In the genomic region with DNA sequence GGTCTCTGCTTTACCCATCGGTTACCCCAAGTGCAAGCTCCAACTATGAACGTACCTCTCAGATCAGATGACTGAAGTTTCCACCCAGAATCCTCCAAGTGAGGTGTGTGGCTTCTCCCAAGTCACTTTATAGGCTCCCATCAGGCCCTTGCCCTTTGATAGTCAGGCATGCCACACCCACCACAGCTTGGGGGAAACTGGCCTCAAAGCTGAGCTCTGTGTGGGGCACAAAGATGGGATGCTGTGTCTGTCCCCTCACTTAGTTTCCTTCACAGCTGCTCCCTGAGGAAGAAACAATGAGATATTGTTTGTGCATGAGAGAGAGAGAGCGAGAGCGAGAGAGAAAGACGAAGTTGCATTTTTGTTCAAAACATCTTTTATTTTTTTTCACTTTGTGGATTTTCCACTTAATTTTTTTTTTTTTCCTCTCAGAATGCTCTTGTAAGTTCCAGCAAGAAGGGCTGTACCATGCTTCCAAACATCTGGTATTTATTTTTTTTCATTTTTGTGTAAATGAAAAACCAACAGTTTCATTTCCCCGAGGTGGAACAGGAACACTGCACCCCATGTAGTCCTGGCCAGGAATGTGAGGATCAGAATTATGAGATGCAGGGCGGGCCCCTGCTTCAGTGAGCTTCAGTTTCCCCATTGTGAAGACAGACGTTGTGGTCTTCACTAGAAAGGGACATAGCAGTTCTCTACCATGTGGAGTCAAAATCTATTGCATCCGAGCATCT, we compare ENCODE assay signal across 9 mouse cellular contexts. TPM values are rescaled to one million over a fixed set of nuclear protein-coding genes. Genes with fewer than 3 reads are reported as not detected.
DNase-seq lines count a peak whose midpoint lies in the region; ATAC-seq and TF ChIP-seq lines count a peak whose summit lies in the region.
"Had no signal": no experiment of that assay in that cellular context is flagged by ENCODE, and none has a peak within 500 bp of the region (broad histone marks: within the 10 kb centered on the region; RNA-seq: fewer than 3 reads in every experiment).

A gene (minus strand): TSS at position 312 of the 737 bp plus-strand sequence.

- intact Hi-C loops in left cerebral cortex, postnatal 14 days (cut with DNase I), result no loop called here

- H3K36me3 ChIP-seq in neural tube, embryonic 11.5 days (ENCODE audit: control insufficient read depth, insufficient read depth, low read length), result no peaks in the 10 kb centered on the region
- no peaks in the 10 kb centered on the region for H3K36me3 ChIP-seq in small intestine, adult 2 months (ENCODE audit: control insufficient read depth, insufficient read depth, low read length)

- H3K9me3 ChIP-seq in neural tube, embryonic 11.5 days (ENCODE audit: control insufficient read depth, low read length), result no peaks in the 10 kb centered on the region

- H3K9ac ChIP-seq in neural tube, embryonic 11.5 days (ENCODE audit: low read length), result no peak within 1 kb of the TSS

- H3K27ac ChIP-seq in neural tube, embryonic 11.5 days (ENCODE audit: low read depth, low read length), result no peak within 1 kb of the TSS
- peak within 1 kb of the TSS; percentile 66; the same call in 1 of the 2 replicates for H3K27ac ChIP-seq in small intestine, adult 2 months (ENCODE audit: insufficient read depth, low read depth, low read length)

- 42% methylated on average over 9 of the region's 9 CpGs for WGBS in neural tube, embryonic 11.5 days
- 69% methylated on average over 9 of the region's 9 CpGs for WGBS in small intestine, adult 2 months

- DNase-seq in neural tube, embryonic 11.5 days (ENCODE audit: low spot score), result no peak
- DNase-seq in neural tube, embryonic 10.5 days (ENCODE audit: extremely low spot score, low spot score), result no peak
- no peak for DNase-seq in gastrocnemius, postnatal 10 days
- no peak for DNase-seq in left cerebral cortex, postnatal 14 days (ENCODE audit: low spot score in 2 of 2)
- no peak for DNase-seq in testis, postnatal 14 days (ENCODE audit: low spot score)
- DNase-seq in thymus, postnatal 10 days (ENCODE audit: low spot score in 2 of 2), result no peak

- 0 out of 2 replicates have a peak, but pooled peaks cover 2% of the 10 kb centered on the region for H3K4me1 ChIP-seq in neural tube, embryonic 11.5 days (ENCODE audit: control insufficient read depth, insufficient read depth, low read length)
- H3K4me1 ChIP-seq in small intestine, adult 2 months (ENCODE audit: control insufficient read depth, insufficient read depth, insufficient read length, low read length), result 0 out of 2 replicates have a peak, but pooled peaks cover 3% of the 10 kb centered on the region

- no peak for TF ChIP-seq CTCF in small intestine, adult 2 months (IDR thresholded peaks at IDR 0.05; ENCODE audit: extremely low read depth, insufficient read length, insufficient replicate concordance, low read depth, low read length)

- no peak within 1 kb of the TSS for H3K4me3 ChIP-seq in neural tube, embryonic 11.5 days (ENCODE audit: low read depth, low read length)
- no peak within 1 kb of the TSS for H3K4me3 ChIP-seq in small intestine, adult 2 months (ENCODE audit: low read depth, low read length)

- H3K27me3 ChIP-seq in neural tube, embryonic 11.5 days (ENCODE audit: control insufficient read depth, insufficient read depth, low read length), result no peaks in the 10 kb centered on the region
- H3K27me3 ChIP-seq in small intestine, adult 2 months (ENCODE audit: control insufficient read depth, insufficient read depth, low read length), result no peaks in the 10 kb centered on the region

- no peak for ATAC-seq in neural tube, embryonic 11.5 days (ENCODE audit: insufficient read depth, low FRiP score, low TSS enrichment)
- ATAC-seq in megakaryocyte, adult 5-6 weeks (ENCODE audit: poor library complexity, severe bottlenecking), result no peak

- no peak within 1 kb of the TSS for H3K4me2 ChIP-seq in neural tube, embryonic 11.5 days (ENCODE audit: low read depth)

- no peak for TF ChIP-seq POLR2A in small intestine, adult 2 months (IDR thresholded peaks at IDR 0.05; ENCODE audit: low read depth, low read length)

RNA-seq across cellular contexts. Expression of the gene that starts here (rescaled TPM):
- 14.3 and 15.8 TPM in 2 replicates for polyA plus RNA-seq in neural tube, embryonic 11.5 days (2014; fragmentation: Nextera tagmentation; extraction: Ambion mirVana)
- 10 to 100 TPM; 14.0 to 18.3 TPM for total RNA-seq in gastrocnemius, postnatal 10 days (2021)
- 10 to 100 TPM; 61.1 to 71.1 TPM for total RNA-seq in left cerebral cortex, postnatal 14 days (2021)
- polyA plus RNA-seq in small intestine, adult 2 months (2012; rRNA removed), result 0.06 and 0.35 TPM in 2 replicates
- 0.33 and 1.3 TPM in 2 replicates for total RNA-seq in megakaryocyte, adult 5-6 weeks (2015)
- 0.33 and 0.53 TPM in 2 replicates for total RNA-seq in megakaryocyte, adult 5-6 weeks (2017)
- total RNA-seq: MEL had no signal

Comparison
In these comparisons a context has a peak if more than half of its experiments do, and no peak if none do; other contexts are left out.
1. RNA of the gene that starts here (total RNA-seq): 61.1 to 71.1 TPM in left cerebral cortex, postnatal 14 days and 14.0 to 18.3 TPM in gastrocnemius, postnatal 10 days; 0.33 to 1.3 TPM in megakaryocyte, adult 5-6 weeks; every median in the first group is over 4 times any median in the second.
2. RNA of the gene that starts here (polyA plus RNA-seq): 14.3 to 15.8 TPM in neural tube, embryonic 11.5 days; 0.06 to 0.35 TPM in small intestine, adult 2 months; every median in the first group is over 10 times any median in the second.